Mouse (Mus musculus) urinary bladder, postnatal 10 days (tissue): Measurements from ENCODE around the gene Chil4.
"Not testable (repeated sequence)": the region's sequence is repeated elsewhere in the genome, so short reads cannot be mapped to it uniquely, and the experiment has no call there.

ENCODE experiments used
- DNase-seq: peaks from one replicate; pipeline ENCODE4 v3.0.0; 2022; ENCODE audit warnings: low spot score

Gene Chil4

DNA sequence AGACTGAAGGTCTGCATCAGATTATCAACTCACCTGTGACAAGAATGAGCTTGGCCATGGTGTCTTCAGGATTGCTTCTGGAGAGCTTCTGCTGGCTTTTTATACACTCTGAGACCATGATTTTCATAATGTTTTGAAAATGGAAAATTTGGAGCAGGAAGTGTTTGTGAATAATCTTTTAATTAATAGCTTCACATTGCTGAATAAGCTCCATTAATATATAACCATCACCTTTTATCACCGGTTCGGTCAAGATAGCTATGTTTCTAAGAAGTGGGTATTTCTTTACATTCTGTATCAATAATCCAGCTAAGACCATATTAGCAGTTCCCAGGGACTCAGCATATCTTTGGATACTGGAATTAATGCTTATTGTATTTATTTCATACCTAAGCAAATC is at the start of gene Chil4:
TSS of gene Chil4 (minus strand) at position 101 of the 400 bp plus-strand sequence.
- DNase-seq = no peak

GRCm38 (mm10) chr3:106265854-106266253 is 46.5 kb upstream of the Chil4 start:
- no peak for DNase-seq

- no peak for DNase-seq
Observed at GRCm38 (mm10) chr3:106264854-106265253, 45.5 kb upstream of the Chil4 start.

- DNase-seq = not testable (repeated sequence)
Observed at GRCm38 (mm10) chr3:106257076-106257475, 37.8 kb upstream of the Chil4 start.

- DNase-seq = no peak
Observed at GRCm38 (mm10) chr3:106252719-106253118, 33.4 kb upstream of the Chil4 start.

GRCm38 (mm10) chr3:106250763-106251399 is 31.6 kb upstream of the Chil4 start:
- DNase-seq = not testable (repeated sequence)

DNA sequence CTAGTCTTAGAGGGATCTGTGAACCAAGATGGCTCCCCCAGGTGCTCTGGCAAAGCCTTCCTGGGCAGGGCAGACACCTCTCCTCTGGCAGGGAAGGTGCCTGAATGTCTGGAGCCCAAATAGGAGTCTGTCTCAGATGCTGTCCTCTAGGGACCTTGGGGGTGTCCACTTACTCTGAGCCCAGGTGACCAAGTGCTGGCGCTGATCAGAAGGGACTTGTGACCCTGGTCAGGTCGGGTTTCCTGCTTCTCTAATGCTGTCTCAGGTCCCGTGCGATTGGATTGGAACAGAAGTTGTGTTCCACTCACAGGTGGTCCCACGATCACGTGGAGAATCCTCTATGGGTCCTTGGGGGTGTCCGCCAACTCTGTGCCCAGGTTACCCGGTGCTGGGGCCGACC is 28.1 kb upstream of the Chil4 start:
- not testable (repeated sequence) for DNase-seq

DNA sequence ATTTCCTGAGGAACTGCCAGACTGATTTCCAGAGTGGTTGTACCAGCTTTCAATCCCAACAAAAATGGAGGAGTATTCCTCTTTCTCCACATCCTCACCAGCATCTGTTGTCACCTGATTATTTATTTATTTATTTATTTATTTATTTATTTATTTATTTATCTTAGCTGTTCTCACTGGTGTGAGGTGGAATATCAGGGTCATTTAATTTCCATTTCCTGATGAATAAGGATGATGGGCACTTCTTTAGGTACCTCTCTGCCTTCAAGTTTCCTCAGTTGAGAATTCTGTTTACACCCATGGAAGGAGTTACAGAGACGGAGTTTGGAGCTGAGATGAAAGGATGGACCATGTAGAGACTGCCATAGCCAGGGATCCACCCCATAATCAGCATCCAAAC is 20.9 kb upstream of the Chil4 start:
- not testable (repeated sequence) for DNase-seq

DNA sequence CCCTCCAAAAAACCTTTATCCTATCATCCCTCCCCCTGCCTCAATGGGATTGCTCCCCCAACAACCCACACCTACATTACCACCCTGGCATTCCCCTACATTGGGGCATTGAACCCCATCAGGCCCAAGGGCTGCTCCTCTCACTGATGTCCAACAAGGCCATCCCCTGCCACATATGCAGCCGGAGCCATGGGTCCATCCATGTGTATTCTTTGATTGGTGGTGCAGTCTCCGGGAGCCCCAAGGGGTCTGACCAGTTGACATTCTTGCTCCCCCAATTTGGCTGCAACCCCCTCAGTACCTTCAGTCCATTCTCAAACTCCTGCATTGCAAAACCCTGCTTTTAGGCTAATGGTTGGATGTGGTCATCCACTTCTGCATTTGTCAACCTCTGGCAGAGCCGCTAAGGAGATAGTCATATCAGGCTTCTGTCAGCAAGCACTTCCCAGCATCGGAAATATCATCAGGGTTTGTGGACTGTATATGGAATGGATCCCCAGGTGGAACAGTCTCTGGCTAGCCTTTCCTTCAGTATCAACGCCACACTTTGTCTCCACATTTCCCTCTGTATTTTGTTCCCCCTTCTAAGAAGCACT is 20.0 kb upstream of the Chil4 start:
- no peak for DNase-seq

DNA sequence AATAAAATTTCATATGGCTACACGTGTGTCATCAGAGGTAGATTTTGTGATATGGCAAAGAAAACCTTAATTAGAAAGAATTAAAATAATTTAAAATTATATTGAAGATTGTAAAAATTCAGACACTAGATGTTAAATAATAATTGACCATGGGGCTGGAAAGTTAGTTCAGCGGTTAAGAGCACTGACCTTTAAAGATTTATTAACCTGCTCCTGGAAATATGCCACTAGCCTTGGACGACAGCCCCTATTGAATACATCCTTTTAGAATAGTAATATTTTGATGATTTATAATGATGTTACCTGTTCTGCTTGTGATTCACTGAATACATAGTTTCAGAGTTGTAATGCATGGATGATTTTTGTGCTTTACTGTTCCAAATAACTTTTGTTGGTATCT is 4.1 kb upstream of the Chil4 start:
- not testable (repeated sequence) for DNase-seq

DNA sequence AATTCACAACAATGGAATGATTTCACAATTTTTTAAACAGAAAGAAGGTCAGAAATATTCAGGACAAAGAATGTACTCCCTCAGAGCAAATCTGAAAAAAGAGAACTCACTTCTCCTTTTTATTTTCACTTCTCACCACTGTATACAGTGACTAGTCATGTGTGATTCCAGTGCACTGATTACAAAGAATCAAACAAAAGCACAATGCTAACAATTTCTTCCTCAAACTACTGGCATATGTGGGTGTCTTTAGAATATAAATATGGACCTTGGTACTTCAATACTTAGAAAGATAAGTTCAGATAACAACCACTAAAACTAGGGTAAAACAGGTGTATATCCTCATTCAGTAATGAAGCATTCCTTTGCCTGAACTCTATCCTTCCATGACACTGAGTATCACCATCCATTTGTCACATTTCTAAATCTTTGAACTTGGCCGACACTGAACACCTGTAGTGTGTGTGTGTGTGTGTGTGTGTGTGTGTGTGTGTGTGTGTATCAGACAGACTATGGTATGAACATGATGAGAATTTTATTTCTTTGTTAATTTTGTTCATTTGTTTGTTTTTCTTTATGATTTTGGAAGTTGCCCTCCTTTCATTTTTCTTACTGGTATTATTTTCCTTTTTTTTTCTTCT is 2.4 kb upstream of the Chil4 start:
- no peak for DNase-seq

GRCm38 (mm10) chr3:106218284-106218954 is 888 bp downstream of the Chil4 start:
- not testable (repeated sequence) for DNase-seq

GRCm38 (mm10) chr3:106198030-106198429 is 21.3 kb downstream of the Chil4 start:
- not testable (repeated sequence) for DNase-seq

- not testable (repeated sequence) for DNase-seq
Observed at GRCm38 (mm10) chr3:106197246-106197645, 22.1 kb downstream of the Chil4 start.

GRCm38 (mm10) chr3:106196276-106196675 is 23.0 kb downstream of the Chil4 start:
- DNase-seq = no peak

GRCm38 (mm10) chr3:106195486-106195885 is 23.8 kb downstream of the Chil4 start:
- DNase-seq = no peak

- DNase-seq = no peak
Observed at GRCm38 (mm10) chr3:106187991-106188390, 31.3 kb downstream of the Chil4 start.

- no peak for DNase-seq
Observed at GRCm38 (mm10) chr3:106177509-106178189, 41.7 kb downstream of the Chil4 start.

DNA sequence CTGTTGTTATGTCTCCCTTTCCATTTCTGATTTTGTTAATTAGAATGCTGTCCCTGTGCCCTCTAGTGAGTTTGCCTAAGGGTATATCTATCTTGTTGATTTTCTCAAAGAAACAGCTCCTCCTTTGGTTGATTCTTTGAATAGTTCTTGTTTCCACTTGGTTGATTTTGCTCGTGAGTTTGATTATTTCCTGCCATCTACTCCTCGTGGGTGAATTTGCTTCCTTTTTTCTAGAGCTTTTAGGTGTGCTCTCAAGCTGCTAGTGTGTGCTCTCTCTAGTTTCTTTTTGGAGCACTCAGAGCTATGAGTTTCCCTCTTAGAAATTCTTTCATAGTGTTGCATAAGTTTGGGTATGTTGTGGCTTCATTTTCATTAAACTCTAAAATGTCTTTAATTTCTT is 44.3 kb downstream of the Chil4 start:
- DNase-seq = not testable (repeated sequence)

GRCm38 (mm10) chr3:106172506-106172905 is 46.8 kb downstream of the Chil4 start:
- DNase-seq = not testable (repeated sequence)

- no peak for DNase-seq
Observed at GRCm38 (mm10) chr3:106171135-106171731, 48.1 kb downstream of the Chil4 start.
